Mouse (Mus musculus): ENCODE results near the gene Wap. TPM values are rescaled to one million over a fixed set of nuclear protein-coding genes. Genes with fewer than 3 reads are reported as not detected.

The Wap gene
- polyA plus RNA-seq (2012; rRNA removed), result not detected in 2 replicates

GRCm38 (mm10) chr11:6638537-6638936 is at the start of gene Wap:
Gene Wap (minus strand): TSS chr11:6638637.

DNA sequence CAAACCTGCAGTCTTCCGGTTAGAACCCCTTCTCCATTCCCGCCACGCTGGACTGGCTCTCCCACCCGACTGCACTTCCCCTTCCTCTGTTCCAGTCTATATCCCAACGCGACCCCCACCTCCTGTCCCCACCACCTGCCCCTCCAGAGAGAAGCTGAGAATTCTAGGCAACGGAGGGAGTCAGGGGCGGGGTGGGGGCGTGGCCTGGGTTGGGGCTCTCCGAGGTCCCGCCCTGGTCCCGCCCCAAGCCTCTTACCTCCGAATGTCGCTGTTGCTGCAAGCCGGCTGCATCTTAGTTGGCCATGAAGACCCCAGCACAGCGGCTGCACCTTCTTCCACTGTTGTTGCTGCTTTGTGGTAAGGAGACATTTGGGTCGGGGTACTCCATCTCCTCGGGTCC is 19.8 kb upstream of the Wap start, which contains the start of gene Ramp3:
Gene Ramp3 (plus strand): TSS at position 251 of the 400 bp plus-strand sequence.

DNA sequence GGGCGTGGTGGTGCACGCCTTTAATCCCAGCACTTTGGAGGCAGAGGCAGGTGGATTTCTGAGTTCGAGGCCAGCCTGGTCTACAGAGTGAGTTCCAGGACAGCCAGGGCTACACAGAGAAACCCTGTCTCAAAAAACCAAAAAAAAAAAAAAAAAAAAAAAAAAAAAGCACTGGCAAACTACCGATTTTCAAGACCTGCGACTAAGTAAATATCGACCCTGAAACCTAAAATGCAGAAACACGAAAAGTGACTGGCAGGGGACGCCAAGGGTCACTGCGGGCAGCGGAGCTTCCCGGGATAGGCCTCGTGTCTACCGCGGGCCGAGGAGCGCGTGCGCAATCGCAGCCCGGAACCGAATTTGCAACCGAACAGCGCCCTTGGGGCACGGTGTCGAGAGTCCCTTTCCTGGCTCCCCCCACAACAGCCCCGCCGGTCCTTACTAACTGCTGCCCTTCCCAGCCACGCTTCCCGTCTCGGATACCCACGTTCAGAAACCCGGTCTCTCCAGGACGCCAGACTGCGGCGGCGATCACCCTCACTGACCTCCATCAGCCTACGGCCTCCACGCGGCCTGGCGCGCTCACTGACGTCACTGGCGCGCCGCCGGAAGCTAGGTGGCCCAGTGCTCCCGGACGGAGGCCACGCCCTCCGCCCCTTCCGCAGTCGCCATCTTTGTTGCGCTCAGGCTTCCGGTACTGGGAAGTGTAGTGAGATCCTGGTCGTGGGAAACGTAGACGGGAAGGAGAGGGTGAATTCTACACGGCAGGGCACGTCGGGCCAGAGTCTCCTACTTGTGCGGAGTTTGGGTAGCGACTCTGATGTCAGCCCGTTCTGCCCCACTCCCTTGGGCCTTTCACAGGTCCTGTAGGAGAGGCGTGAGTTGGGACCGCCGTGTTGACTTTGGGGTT is 12.7 kb downstream of the Wap start, which contains the start of gene Tbrg4:
Gene Tbrg4 (minus strand): TSS at position 590 of the 910 bp plus-strand sequence.

DNA sequence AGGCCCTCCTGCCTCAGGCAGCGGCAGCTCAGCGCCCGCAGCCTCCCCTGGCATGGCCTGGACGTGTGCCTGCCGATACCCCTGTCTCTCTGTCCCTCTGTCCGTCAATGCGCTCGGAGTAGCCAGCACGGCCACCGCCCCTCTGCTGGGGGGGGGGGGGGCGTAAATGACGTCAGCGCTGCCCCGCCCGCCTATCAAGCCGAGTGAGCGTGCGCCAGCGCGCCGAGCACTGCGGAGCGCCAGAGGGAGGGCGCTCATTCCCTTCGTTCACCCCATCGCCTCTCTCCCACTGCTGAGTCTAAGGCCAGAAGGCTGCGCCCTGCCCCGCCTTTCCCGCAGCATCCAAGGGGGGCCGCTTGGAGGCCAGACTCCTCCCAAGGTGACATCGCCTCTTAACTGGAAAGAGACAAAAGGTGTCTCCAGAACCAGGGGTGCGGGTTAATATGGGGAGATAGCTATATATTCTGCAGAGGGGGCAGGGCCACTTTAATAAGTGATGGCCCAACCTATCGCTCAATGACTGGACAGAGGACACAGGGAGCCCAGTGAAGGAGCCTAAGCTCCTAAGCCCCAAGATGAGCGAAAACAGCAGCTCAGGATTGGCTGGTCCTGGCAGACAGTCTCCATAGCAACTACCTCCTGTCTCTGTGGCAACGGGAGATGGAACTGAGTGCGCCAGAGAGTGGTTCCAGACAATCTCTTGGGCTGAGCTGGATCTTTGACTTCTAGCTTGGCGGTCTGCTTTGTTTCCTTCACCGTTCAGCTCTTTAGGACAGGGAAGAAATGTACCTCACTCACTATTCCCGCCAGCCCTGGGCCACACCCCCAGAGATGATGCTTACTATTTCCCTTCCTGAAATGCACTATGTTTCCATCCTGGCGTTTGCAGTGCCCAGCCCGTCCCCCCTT is 32.7 kb downstream of the Wap start, which contains the start of gene Nacad:
Gene Nacad (minus strand): TSS at position 563 of the 909 bp plus-strand sequence.

Other genes starting within 250 kb of the Wap start
- 54.5 and 82.1 TPM in 2 replicates for gene Zmiz2, start 249.6 kb downstream of the Wap start, polyA plus RNA-seq (2012; rRNA removed)
- gene Ppia, start 223.2 kb downstream of the Wap start, polyA plus RNA-seq (2012; rRNA removed), result 3,203 and 3,709 TPM in 2 replicates
- 140 and 150 TPM in 2 replicates for gene H2afv, start 194.2 kb downstream of the Wap start, polyA plus RNA-seq (2012; rRNA removed)
- gene Purb, start 162.7 kb downstream of the Wap start, polyA plus RNA-seq (2012; rRNA removed), result 13.3 and 13.9 TPM in 2 replicates
- 0.51 and 0.59 TPM in 2 replicates for gene Myo1g, start 117.7 kb downstream of the Wap start, polyA plus RNA-seq (2012; rRNA removed)
- gene Ccm2, start 91.8 kb downstream of the Wap start, polyA plus RNA-seq (2012; rRNA removed), result 95.6 and 97.5 TPM in 2 replicates
- gene Nacad, start 32.6 kb downstream of the Wap start, polyA plus RNA-seq (2012; rRNA removed), result 87.6 and 97.1 TPM in 2 replicates
- gene Tbrg4, start 12.6 kb downstream of the Wap start, polyA plus RNA-seq (2012; rRNA removed), result 73.0 and 74.1 TPM in 2 replicates
- 17.8 and 18.9 TPM in 2 replicates for gene Ramp3, start 19.9 kb upstream of the Wap start, polyA plus RNA-seq (2012; rRNA removed)
- gene Gm11983, start 199.0 kb upstream of the Wap start, polyA plus RNA-seq (2012; rRNA removed), result not detected in 2 replicates